Mouse (Mus musculus): ENCODE data around the gene Elavl1. TPM values are rescaled to one million over a fixed set of nuclear protein-coding genes. Genes with fewer than 3 reads are reported as not detected.
A peak's percentile ranks its signal among the peaks of the same experiment; 100 is the strongest.

The Elavl1 gene
- total and polyA plus RNA-seq, 3 experiments = 55.8 to 112 (median 76.4) TPM

DNA sequence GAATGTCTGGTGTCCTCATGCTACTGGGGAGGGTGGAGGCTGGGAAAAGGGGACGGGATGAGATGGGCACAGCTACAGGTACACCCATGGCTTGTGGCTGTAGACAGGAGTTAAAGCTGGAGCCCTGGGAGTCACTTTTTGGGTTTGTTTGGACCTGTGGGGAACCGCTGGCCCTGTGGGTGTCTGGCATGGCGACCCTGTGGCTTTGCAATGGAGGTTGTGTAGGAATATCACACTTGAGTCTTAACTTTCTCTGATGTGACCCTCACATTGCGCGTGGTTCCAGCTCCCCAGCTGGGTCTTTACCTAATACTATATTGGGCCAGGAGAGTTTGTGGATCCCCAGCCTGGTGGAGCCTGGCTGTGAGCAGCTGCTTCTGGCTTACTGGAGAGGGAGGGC is 80.2 kb downstream of the Elavl1 start:
- DNase-seq (ENCODE audit: extremely low read depth) = no peak
- Histone ChIP-seq H3K4me1 (ENCODE audit: control insufficient read depth in 1 of 2, insufficient read depth in 2 of 2) (peaks cover 5 to 12% of the 10 kb centered on the region in 2 experiments), H3K4me3 (replicated peaks in 1 of 3; ENCODE audit: low read depth in 2 of 3, low read length in 2 of 3, poor library complexity in 1 of 3) (no peak overlapping the region), H3K9me3 (replicated peaks; ENCODE audit: low read length) (no peaks in the 10 kb centered on the region), H3K36me3 (replicated peaks in 1 of 2; ENCODE audit: control insufficient read depth in 1 of 2, insufficient read depth in 1 of 2, low read length in 1 of 2) (peaks cover 75 to 99% of the 10 kb centered on the region in 2 experiments), H3K4me2 (ENCODE audit: insufficient read depth, low read depth, poor library complexity, severe bottlenecking) (no peak overlapping the region), H3K9ac (ENCODE audit: insufficient read depth, low read depth) (no peak overlapping the region), H3K27me3 (replicated peaks) (no peaks in the 10 kb centered on the region), H3K27ac (ENCODE audit: insufficient read depth, low read depth) (no peak overlapping the region), H3K79me2 (replicated peaks; ENCODE audit: control insufficient read depth, extremely low read depth, insufficient read depth, poor library complexity, severe bottlenecking) (peaks cover 11% of the 10 kb centered on the region)
- dilution Hi-C loops (cut with MboI; ENCODE audit: extremely low pct_ligation_motif_present, extremely low pct_unique_long_range_greater_than_20kb, low sequenced_read_pairs) (no loop called here), in situ Hi-C loops (cut with MboI; ENCODE audit: low pct_ligation_motif_present, low pct_unique_long_range_greater_than_20kb, low sequenced_read_pairs) (no loop called here)
- TF ChIP-seq SMC3 (IDR thresholded peaks at IDR 0.05; ENCODE audit: low read depth, low read length) (no peak), EP300 (IDR thresholded peaks at IDR 0.05; ENCODE audit: low read length) (no peak), ZNF384 (IDR thresholded peaks at IDR 0.05; ENCODE audit: low read depth, low read length) (no peak), RAD21 (IDR thresholded peaks at IDR 0.05; ENCODE audit: low read depth, low read length) (no peak), ELF1 (IDR thresholded peaks at IDR 0.05; ENCODE audit: low read depth, low read length) (no peak), SIN3A (IDR thresholded peaks at IDR 0.05; ENCODE audit: low read length) (no peak), HCFC1 (IDR thresholded peaks at IDR 0.05; ENCODE audit: low read depth, low read length) (no peak), POLR2A (IDR thresholded peaks at IDR 0.05; ENCODE audit: low read depth, low read length) (no peak), NELFE (IDR thresholded peaks at IDR 0.05; ENCODE audit: low read depth, low read length) (no peak), TBP (conservative IDR thresholded peaks at IDR 0.05; ENCODE audit: low read depth, low read length) (no peak)

DNA sequence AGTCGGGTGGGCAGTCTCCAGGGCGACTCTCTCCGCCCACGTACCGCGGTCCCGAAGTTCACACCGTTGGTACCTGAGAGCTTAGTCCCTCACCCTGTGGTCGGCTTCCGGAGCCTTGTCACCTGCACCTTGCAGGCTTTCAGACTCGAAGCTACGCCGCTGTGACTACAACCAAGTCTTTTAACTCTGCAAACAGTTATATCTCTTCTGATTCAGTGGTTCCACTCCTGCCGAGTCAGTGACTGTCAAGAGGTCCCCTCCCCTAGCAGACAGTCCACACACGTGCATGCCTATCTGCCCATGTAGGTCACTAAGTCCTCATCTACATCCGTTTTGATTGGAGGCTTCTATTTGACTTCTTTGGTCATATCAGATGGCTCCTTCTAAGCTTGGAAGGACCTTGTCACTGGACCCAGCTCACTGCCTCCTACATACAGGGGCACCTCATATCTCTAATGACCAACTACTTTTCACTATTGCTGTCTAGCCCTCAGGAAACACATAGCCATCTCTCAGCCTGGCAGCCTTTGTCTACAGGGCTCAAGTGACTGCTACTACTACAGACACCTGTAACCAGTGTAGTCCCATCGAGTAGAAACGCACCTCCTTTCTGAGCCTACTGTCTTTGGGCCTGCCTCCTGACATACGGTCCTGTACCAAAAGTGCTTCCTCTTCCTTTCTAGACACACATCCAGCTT is 85.9 kb downstream of the Elavl1 start:
- TF ChIP-seq NRF1 (IDR thresholded peaks at IDR 0.05; ENCODE audit: low read depth, low read length) = no peak
- peak; percentile 48; the same call in 1 of the 2 replicates for TF ChIP-seq MXI1 (IDR thresholded peaks at IDR 0.05; ENCODE audit: low read depth, low read length)
- TF ChIP-seq MEF2A (IDR thresholded peaks at IDR 0.05; ENCODE audit: borderline replicate concordance, low read depth, low read length) = no peak
- peak; percentile 18; the same call in 1 of the 2 replicates for TF ChIP-seq SIN3A (IDR thresholded peaks at IDR 0.05; ENCODE audit: low read length)
- Histone ChIP-seq H3K27ac (ENCODE audit: insufficient read depth, low read depth) (no peak overlapping the region), H3K9ac (ENCODE audit: insufficient read depth, low read depth) (peak overlapping the region; percentile 79), H3K79me2 (replicated peaks; ENCODE audit: control insufficient read depth, extremely low read depth, insufficient read depth, poor library complexity, severe bottlenecking) (peaks cover 23% of the 10 kb centered on the region), H3K9me3 (replicated peaks; ENCODE audit: low read length) (no peaks in the 10 kb centered on the region), H3K27me3 (replicated peaks) (peaks cover 13% of the 10 kb centered on the region), H3K4me2 (ENCODE audit: insufficient read depth, low read depth, poor library complexity, severe bottlenecking) (peak overlapping the region; percentile 57), H3K4me1 (ENCODE audit: control insufficient read depth in 1 of 2, insufficient read depth in 2 of 2) (peaks cover 7 to 28% of the 10 kb centered on the region in 2 experiments; a peak in 3 of 4 replicates), H3K4me3 (replicated peaks in 1 of 3; ENCODE audit: low read depth in 2 of 3, low read length in 2 of 3, poor library complexity in 1 of 3) (peak overlapping the region; percentile 77 to 95 (median 78)), H3K36me3 (replicated peaks in 1 of 2; ENCODE audit: control insufficient read depth in 1 of 2, insufficient read depth in 1 of 2, low read length in 1 of 2) (peaks cover 28 to 47% of the 10 kb centered on the region in 2 experiments)
- DNase-seq (ENCODE audit: extremely low read depth) = no peak
- in situ Hi-C loops (cut with MboI; ENCODE audit: low pct_ligation_motif_present, low pct_unique_long_range_greater_than_20kb, low sequenced_read_pairs) (no loop called here), dilution Hi-C loops (cut with MboI; ENCODE audit: extremely low pct_ligation_motif_present, extremely low pct_unique_long_range_greater_than_20kb, low sequenced_read_pairs) (no loop called here)

Measured in CH12.LX (cell line).